Mouse (Mus musculus) testis, adult 2 months (tissue): Measurements from ENCODE around the gene Arid2.

Experiments
- CTCF ChIP-seq: fragments of 200-500 bp; IDR thresholded peaks from 2 replicates; pipeline ENCODE4 v1.5.1; 2012; ENCODE audit warnings: low read depth, mild to moderate bottlenecking, inconsistent platforms, low read length, moderate library complexity; ENCODE audit not compliant: control insufficient read depth, insufficient read depth, insufficient replicate concordance
- POLR2A ChIP-seq: fragments of 200-500 bp; IDR thresholded peaks from 2 replicates; pipeline ENCODE4 v1.6.1; 2012; ENCODE audit warnings: low read depth, mild to moderate bottlenecking, inconsistent platforms, low read length, moderate library complexity; ENCODE audit not compliant: control insufficient read depth

DNA sequence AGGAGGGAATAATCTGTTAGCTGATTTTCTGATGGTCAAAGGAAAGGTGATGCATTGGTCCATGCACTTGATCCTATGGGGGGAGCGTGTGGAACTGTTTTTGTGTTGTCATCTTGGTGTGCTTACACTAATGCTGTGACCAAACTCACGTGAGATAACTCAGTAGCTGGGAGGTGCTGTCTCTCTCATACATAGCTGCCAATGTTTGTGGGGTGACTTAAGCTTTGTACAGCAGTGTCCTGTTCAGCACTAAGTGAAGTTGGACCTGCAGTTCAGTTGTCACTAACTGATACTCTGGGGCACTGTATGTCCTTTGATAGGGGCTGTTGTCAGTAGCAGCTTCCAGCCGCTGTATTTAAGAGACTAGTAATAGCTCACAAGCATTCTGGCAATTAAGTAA lies 43.2 kb downstream of the Arid2 start:
- TF ChIP-seq CTCF (no peak), POLR2A (no peak)
